Mouse (Mus musculus): ENCODE measurements around the gene Map1b.

The Map1b gene

GRCm38 (mm10) chr13:99447403-99448199 is 68.7 kb downstream of the Map1b start:
- DNase-seq (ENCODE audit: low read depth, low spot score) = peak; percentile 32

- DNase-seq (ENCODE audit: low read depth, low spot score) = no peak
These were observed 69.3 kb downstream of the Map1b start for GRCm38 (mm10) chr13:99447002-99447401.

GRCm38 (mm10) chr13:99444880-99445279 is 71.5 kb downstream of the Map1b start:
- no peak for DNase-seq (ENCODE audit: low read depth, low spot score)

- DNase-seq (ENCODE audit: low read depth, low spot score) = no peak
These were observed 71.9 kb downstream of the Map1b start for GRCm38 (mm10) chr13:99444431-99444871.

- DNase-seq (ENCODE audit: low read depth, low spot score) = no peak
These were observed 72.7 kb downstream of the Map1b start for GRCm38 (mm10) chr13:99443484-99444175.

- DNase-seq (ENCODE audit: low read depth, low spot score) = no peak
These were observed 73.7 kb downstream of the Map1b start for GRCm38 (mm10) chr13:99442434-99443249.

GRCm38 (mm10) chr13:99441700-99442433 is 74.5 kb downstream of the Map1b start:
- peak; percentile 56 for DNase-seq (ENCODE audit: low read depth, low spot score)

- no peak for DNase-seq (ENCODE audit: low read depth, low spot score)
These were observed 76.1 kb downstream of the Map1b start for GRCm38 (mm10) chr13:99440228-99440627.

- no peak for DNase-seq (ENCODE audit: low read depth, low spot score)
These were observed 77.0 kb downstream of the Map1b start for GRCm38 (mm10) chr13:99439357-99439756.

GRCm38 (mm10) chr13:99437051-99437450 is 79.3 kb downstream of the Map1b start:
- DNase-seq (ENCODE audit: low read depth, low spot score) = no peak

GRCm38 (mm10) chr13:99434494-99434893 is 81.8 kb downstream of the Map1b start:
- DNase-seq (ENCODE audit: low read depth, low spot score) = no peak

- no peak for DNase-seq (ENCODE audit: low read depth, low spot score)
These were observed 83.0 kb downstream of the Map1b start for GRCm38 (mm10) chr13:99433068-99434008.

- no peak for DNase-seq (ENCODE audit: low read depth, low spot score)
These were observed 92.8 kb downstream of the Map1b start for GRCm38 (mm10) chr13:99423581-99423980.

- no peak for DNase-seq (ENCODE audit: low read depth, low spot score)
These were observed 99.7 kb downstream of the Map1b start for GRCm38 (mm10) chr13:99416601-99417000.

- no peak for DNase-seq (ENCODE audit: low read depth, low spot score)
These were observed 102.0 kb downstream of the Map1b start for GRCm38 (mm10) chr13:99414352-99414742.

- no peak for DNase-seq (ENCODE audit: low read depth, low spot score)
These were observed 102.6 kb downstream of the Map1b start for GRCm38 (mm10) chr13:99413481-99414351.

- peak; percentile 60 for DNase-seq (ENCODE audit: low read depth, low spot score)
These were observed 103.8 kb downstream of the Map1b start for GRCm38 (mm10) chr13:99412477-99413080.

- DNase-seq (ENCODE audit: low read depth, low spot score) = no peak
These were observed 104.6 kb downstream of the Map1b start for GRCm38 (mm10) chr13:99411761-99412160.
